Mouse (Mus musculus) testis, adult 2 months (tissue): ENCODE results near the gene Aldob.

ENCODE experiments used
- CTCF ChIP-seq: fragments of 200-500 bp; IDR thresholded peaks from 2 replicates; pipeline ENCODE4 v1.5.1; 2012; ENCODE audit warnings: low read depth, mild to moderate bottlenecking, inconsistent platforms, low read length, moderate library complexity; ENCODE audit not compliant: control insufficient read depth, insufficient read depth, insufficient replicate concordance
- POLR2A ChIP-seq: fragments of 200-500 bp; IDR thresholded peaks from 2 replicates; pipeline ENCODE4 v1.6.1; 2012; ENCODE audit warnings: low read depth, mild to moderate bottlenecking, inconsistent platforms, low read length, moderate library complexity; ENCODE audit not compliant: control insufficient read depth

- TF ChIP-seq CTCF, result no peak
- TF ChIP-seq POLR2A, result no peak
Observed at GRCm38 (mm10) chr4:49503563-49503962, 45.8 kb downstream of the Aldob start.
